Mouse (Mus musculus): ENCODE data around the gene Ifi35. TPM values are rescaled to one million over a fixed set of nuclear protein-coding genes. Genes with fewer than 3 reads are reported as not detected.
A peak's percentile ranks its signal among the peaks of the same experiment; 100 is the strongest.
"Not testable (repeated sequence)": the region's sequence is repeated elsewhere in the genome, so short reads cannot be mapped to it uniquely, and the experiment has no call there.

The Ifi35 gene
- polyA plus RNA-seq, 1 experiment: 24.7 TPM

- TF ChIP-seq POLR2A (IDR thresholded peaks at IDR 0.05; ENCODE audit: low read depth, low read length): peak; percentile 78
- TF ChIP-seq CTCF (IDR thresholded peaks at IDR 0.05; ENCODE audit: borderline replicate concordance, insufficient read depth, low read length): peak; percentile 11; the same call in 1 of the 2 replicates
- H3K4me3 ChIP-seq (ENCODE audit: insufficient read depth, low read length): peak within 1 kb of the TSS; percentile 81
- H3K4me1 ChIP-seq (ENCODE audit: control insufficient read depth, insufficient read depth, low read length): peaks cover 2% of the 10 kb centered on the region; the same call in 1 of the 2 replicates
- H3K27ac ChIP-seq (ENCODE audit: insufficient read depth, low read length): peak within 1 kb of the TSS; percentile 90
These were observed 23.0 kb upstream of the Ifi35 start, which contains the start of the genes Rundc1 and Ptges3l for GRCm38 (mm10) chr11:101424925-101425813. Gene Rundc1, plus strand, starts transcription at chr11:101425085. Gene Ptges3l, minus strand, starts transcription at chr11:101425333.

GRCm38 (mm10) chr11:101426165-101426564, 22.0 kb upstream of the Ifi35 start:
- Histone ChIP-seq H3K4me3 (ENCODE audit: insufficient read depth, low read length) (peak overlapping the region; percentile 81), H3K27ac (ENCODE audit: insufficient read depth, low read length) (no peak overlapping the region), H3K4me1 (ENCODE audit: control insufficient read depth, insufficient read depth, low read length) (peaks cover 2% of the 10 kb centered on the region; the same call in 1 of the 2 replicates)
- TF ChIP-seq POLR2A (IDR thresholded peaks at IDR 0.05; ENCODE audit: low read depth, low read length) (no peak), CTCF (IDR thresholded peaks at IDR 0.05; ENCODE audit: borderline replicate concordance, insufficient read depth, low read length) (no peak)

- H3K4me1 ChIP-seq (ENCODE audit: control insufficient read depth, insufficient read depth, low read length): no peaks in the 10 kb centered on the region
- H3K4me3 ChIP-seq (ENCODE audit: insufficient read depth, low read length): no peak overlapping the region
- TF ChIP-seq POLR2A (IDR thresholded peaks at IDR 0.05; ENCODE audit: low read depth, low read length) (no peak), CTCF (IDR thresholded peaks at IDR 0.05; ENCODE audit: borderline replicate concordance, insufficient read depth, low read length) (no peak)
- H3K27ac ChIP-seq (ENCODE audit: insufficient read depth, low read length): no peak overlapping the region
These were observed 16.9 kb upstream of the Ifi35 start for GRCm38 (mm10) chr11:101431327-101431726.

- H3K4me3 ChIP-seq (ENCODE audit: insufficient read depth, low read length): no peak overlapping the region
- H3K4me1 ChIP-seq (ENCODE audit: control insufficient read depth, insufficient read depth, low read length): no peaks in the 10 kb centered on the region
- no peak overlapping the region for H3K27ac ChIP-seq (ENCODE audit: insufficient read depth, low read length)
- TF ChIP-seq POLR2A (IDR thresholded peaks at IDR 0.05; ENCODE audit: low read depth, low read length) (no peak), CTCF (IDR thresholded peaks at IDR 0.05; ENCODE audit: borderline replicate concordance, insufficient read depth, low read length) (no peak)
These were observed 14.8 kb upstream of the Ifi35 start for GRCm38 (mm10) chr11:101433396-101433795.

- no peak overlapping the region for H3K4me3 ChIP-seq (ENCODE audit: insufficient read depth, low read length)
- H3K27ac ChIP-seq (ENCODE audit: insufficient read depth, low read length): no peak overlapping the region
- H3K4me1 ChIP-seq (ENCODE audit: control insufficient read depth, insufficient read depth, low read length): no peaks in the 10 kb centered on the region
- no peak for TF ChIP-seq POLR2A (IDR thresholded peaks at IDR 0.05; ENCODE audit: low read depth, low read length)
These were observed 12.4 kb upstream of the Ifi35 start for GRCm38 (mm10) chr11:101435831-101436230.

GRCm38 (mm10) chr11:101436916-101437315, 11.3 kb upstream of the Ifi35 start:
- TF ChIP-seq CTCF (IDR thresholded peaks at IDR 0.05; ENCODE audit: borderline replicate concordance, insufficient read depth, low read length): no peak
- no peak for TF ChIP-seq POLR2A (IDR thresholded peaks at IDR 0.05; ENCODE audit: low read depth, low read length)
- no peaks in the 10 kb centered on the region for H3K4me1 ChIP-seq (ENCODE audit: control insufficient read depth, insufficient read depth, low read length)

GRCm38 (mm10) chr11:101438006-101438405, 10.2 kb upstream of the Ifi35 start:
- H3K4me1 ChIP-seq (ENCODE audit: control insufficient read depth, insufficient read depth, low read length); H3K27ac ChIP-seq (ENCODE audit: insufficient read depth, low read length); H3K4me3 ChIP-seq (ENCODE audit: insufficient read depth, low read length): not testable (repeated sequence)

More at GRCm38 (mm10) chr11:101436916-101437315, 11.3 kb upstream of the Ifi35 start:
- no peak overlapping the region for H3K27ac ChIP-seq (ENCODE audit: insufficient read depth, low read length)
- no peak overlapping the region for H3K4me3 ChIP-seq (ENCODE audit: insufficient read depth, low read length)

- H3K27ac ChIP-seq (ENCODE audit: insufficient read depth, low read length); H3K4me1 ChIP-seq (ENCODE audit: control insufficient read depth, insufficient read depth, low read length); H3K4me3 ChIP-seq (ENCODE audit: insufficient read depth, low read length): not testable (repeated sequence)
These were observed 6.6 kb upstream of the Ifi35 start for GRCm38 (mm10) chr11:101441450-101442126.

- Histone ChIP-seq H3K4me1 (ENCODE audit: control insufficient read depth, insufficient read depth, low read length) (no peaks in the 10 kb centered on the region), H3K4me3 (ENCODE audit: insufficient read depth, low read length) (peak within 1 kb of the TSS; percentile 100), H3K27ac (ENCODE audit: insufficient read depth, low read length) (peak within 1 kb of the TSS; percentile 45)
- TF ChIP-seq POLR2A (IDR thresholded peaks at IDR 0.05; ENCODE audit: low read depth, low read length): peak; percentile 86
- TF ChIP-seq CTCF (IDR thresholded peaks at IDR 0.05; ENCODE audit: borderline replicate concordance, insufficient read depth, low read length): peak; percentile 36; the same call in 1 of the 2 replicates
These were observed 6.0 kb upstream of the Ifi35 start, which contains the start of gene Rpl27 for GRCm38 (mm10) chr11:101442127-101442693. Gene Rpl27, plus strand, starts transcription at chr11:101442298.

GRCm38 (mm10) chr11:101442760-101443159, 5.4 kb upstream of the Ifi35 start:
- Histone ChIP-seq H3K27ac (ENCODE audit: insufficient read depth, low read length) (peak overlapping the region; percentile 45), H3K4me3 (ENCODE audit: insufficient read depth, low read length) (peak overlapping the region; percentile 100), H3K4me1 (ENCODE audit: control insufficient read depth, insufficient read depth, low read length) (no peaks in the 10 kb centered on the region)
- no peak for TF ChIP-seq CTCF (IDR thresholded peaks at IDR 0.05; ENCODE audit: borderline replicate concordance, insufficient read depth, low read length)
- no peak for TF ChIP-seq POLR2A (IDR thresholded peaks at IDR 0.05; ENCODE audit: low read depth, low read length)

Data from embryonic fibroblast, embryonic 13.5 days (primary cell).